Mouse (Mus musculus): Measurements from ENCODE around the gene Megf6.

The Megf6 gene

DNA sequence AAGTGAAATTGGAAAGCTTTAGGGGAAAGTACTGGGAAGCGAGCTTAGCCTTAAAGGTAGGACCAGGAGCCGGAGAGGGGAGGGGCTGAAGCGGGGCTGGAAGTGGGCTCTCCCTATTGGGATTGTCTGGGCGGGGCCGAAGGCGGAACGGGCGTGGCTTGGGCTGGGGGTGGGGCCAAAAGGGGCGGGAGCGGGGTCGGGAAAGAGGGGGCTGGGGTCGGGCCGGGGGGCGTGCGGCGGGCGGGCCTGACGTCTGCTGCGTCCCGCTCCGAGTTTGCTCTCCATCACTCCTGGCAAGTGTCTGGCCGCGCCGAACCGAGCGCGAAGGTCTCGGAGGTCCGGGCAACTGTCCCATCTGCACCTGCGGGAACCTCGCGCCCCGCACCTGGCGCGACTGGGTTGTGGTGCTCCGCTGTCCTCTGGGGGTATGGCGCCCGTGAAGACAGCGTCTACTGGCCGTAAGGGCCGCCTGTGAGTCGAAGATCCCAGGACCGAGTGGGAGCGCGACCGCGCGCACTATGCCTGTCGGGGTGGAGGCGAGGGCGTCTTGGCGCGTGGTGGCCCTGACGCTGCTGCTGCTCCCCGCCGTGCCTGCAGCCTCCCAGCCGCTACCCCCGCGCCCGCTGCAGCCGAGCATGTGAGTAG is at the start of gene Megf6:
TSS of gene Megf6 (plus strand) at position 225 of the 645 bp plus-strand sequence.
- no peak for DNase-seq (ENCODE audit: inconsistent age in 2 of 2, low spot score in 1 of 2)

DNA sequence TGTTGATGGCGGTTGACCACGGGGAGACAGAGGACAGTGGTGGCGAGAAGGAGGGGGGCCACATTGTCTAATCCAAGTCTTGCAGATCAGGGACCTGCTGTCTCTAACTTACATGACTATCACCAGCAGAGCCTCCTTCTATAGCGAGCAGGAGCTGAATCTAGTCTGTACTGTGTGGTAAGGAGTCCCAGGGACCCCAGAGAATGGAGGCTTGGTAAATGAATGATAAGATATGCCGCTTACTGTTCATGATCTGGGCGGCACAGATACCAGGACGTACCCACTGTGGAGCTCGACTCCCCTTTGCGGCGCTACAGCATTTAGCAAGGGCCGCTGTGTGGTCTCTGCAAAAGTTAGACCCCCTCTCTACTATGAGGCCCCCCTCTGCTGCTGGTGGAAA is 48.7 kb upstream of the Megf6 start:
- DNase-seq (ENCODE audit: inconsistent age in 2 of 2, low spot score in 1 of 2) = no peak

DNA sequence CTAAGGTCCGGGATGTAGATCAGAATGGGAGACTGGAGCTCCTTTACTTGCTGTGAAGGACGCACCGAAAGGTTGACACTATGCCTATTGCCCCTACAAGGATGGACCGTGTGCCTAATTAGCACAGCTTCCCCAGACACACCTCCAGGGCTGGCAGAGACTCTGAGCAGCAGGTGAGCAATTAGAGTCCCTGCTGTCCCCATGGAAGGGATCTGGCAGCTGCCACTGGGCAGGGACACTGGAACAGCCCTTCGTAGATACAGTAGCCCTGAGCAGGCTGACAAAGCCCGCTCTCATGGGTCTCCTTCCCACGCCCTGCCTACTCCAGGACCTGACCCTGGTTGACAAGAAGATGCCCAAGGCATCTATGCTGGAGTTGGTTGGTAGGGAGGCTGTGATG is 48.2 kb upstream of the Megf6 start:
- DNase-seq (ENCODE audit: inconsistent age in 2 of 2, low spot score in 1 of 2) = no peak

DNA sequence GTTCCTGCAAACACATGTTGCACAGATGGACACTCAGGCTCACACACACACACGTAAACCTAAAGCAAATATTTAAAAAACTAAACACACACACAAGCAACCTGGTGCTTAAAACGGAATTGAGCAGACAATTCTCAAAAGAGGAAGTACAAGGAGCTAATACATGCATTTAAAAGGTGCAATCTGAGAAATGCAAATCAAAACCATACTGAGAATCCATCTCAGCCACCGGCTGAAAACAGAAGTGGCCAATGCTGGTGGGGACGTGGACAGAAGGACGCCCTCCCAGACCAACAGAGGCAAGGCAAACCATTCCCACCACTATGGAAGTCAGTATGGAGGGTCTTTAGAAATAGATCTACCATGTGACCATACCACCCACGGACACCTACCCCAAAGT is 47.0 kb upstream of the Megf6 start:
- no peak for DNase-seq (ENCODE audit: inconsistent age in 2 of 2, low spot score in 1 of 2)

DNA sequence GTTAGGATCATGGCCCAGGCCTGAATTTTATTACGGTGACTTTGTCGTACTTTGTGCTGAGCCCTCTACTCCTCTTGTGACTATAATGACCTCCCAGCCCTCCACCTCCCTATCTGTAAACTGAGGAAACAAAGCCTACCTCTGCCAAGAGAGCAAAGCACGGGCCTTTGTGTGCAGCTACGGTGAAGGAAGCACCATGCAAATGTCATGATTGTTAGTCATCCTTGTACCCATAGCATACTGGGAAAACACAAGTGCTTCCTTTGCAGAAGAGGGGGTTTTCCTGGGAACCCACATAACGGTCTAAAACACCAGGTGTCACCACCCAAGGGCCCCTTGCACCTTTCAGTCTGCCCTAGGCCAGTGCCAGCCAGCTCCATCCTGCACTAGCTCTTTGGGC is 45.3 kb upstream of the Megf6 start:
- no peak for DNase-seq (ENCODE audit: inconsistent age in 2 of 2, low spot score in 1 of 2)

DNA sequence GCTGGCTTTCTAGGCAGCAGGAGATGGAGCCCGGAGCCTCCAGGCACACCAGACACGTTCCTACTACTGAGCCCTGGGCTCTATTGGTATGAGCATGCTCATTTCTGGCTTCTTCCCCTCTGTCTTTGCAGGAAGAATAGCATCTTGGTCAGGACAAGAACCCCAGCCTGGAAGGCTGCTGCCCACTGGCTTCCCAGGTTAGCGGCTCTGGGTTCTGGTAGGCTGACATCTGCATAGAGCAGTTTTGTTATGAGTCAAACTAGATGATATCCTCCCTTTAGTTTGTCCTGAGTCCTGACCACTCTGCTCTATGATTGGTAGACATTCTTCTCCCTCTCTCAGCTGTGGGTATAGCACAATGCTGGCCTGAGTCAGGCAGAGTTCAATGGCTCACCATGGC is 43.3 kb upstream of the Megf6 start:
- no peak for DNase-seq (ENCODE audit: inconsistent age in 2 of 2, low spot score in 1 of 2)

DNA sequence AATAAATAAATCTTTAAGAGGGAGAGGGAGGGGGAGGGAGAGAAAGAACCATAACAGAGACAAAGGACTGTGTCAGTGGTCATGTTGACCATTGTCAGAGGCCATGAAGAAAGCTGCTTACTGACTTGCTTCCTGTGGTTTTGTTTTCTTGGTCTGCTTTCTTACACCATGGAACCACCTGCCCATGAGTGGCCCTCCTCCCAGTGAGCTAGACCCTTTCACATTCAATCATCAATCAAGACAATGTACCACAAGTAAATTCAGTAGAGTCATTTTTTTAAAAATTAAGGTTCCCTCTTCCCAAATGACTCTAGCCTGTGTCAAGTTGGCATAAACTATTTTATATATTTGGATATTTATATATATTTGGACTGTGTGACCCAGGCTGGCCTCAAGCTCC is 40.6 kb upstream of the Megf6 start:
- DNase-seq (ENCODE audit: inconsistent age in 2 of 2, low spot score in 1 of 2) = no peak

DNA sequence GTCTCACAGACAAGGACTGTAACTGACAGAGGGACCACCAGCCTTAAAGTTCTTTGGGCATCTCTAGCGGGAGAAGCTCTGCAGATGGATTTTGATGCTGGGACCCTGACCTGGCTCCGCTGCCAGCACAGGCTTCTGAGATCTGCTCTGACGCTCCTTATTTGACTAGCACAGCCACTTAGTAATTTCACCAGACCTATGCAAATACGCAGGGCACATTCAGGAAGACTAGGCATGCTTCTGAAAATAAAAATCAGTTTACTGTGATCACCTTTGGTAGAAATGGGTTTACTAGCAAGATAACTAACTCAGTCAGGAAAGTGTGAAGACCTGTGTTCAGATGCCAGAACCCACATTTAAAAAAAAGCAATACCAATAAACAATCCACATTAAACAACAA is 38.6 kb upstream of the Megf6 start:
- DNase-seq (ENCODE audit: inconsistent age in 2 of 2, low spot score in 1 of 2) = no peak

DNA sequence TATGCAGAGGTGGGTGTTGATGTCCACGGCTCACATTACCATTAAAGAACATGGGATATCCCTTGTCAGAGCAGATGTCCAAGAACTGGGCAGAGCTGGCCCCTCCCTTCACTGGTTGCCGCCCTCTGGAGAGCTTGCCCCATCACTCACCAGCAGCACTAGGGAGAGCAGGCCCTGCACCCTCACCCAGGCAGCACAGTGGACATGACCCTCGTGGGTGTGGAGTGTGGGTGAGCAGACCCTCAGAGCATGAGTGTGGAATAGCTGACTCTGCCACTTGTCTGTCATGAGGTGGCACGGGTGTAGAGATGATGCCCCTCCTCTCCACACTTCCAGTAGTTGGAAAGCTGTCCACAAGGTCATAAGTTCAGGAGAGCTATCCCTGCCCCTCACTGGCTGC is 35.7 kb upstream of the Megf6 start:
- DNase-seq (ENCODE audit: inconsistent age in 2 of 2, low spot score in 1 of 2) = no peak

DNA sequence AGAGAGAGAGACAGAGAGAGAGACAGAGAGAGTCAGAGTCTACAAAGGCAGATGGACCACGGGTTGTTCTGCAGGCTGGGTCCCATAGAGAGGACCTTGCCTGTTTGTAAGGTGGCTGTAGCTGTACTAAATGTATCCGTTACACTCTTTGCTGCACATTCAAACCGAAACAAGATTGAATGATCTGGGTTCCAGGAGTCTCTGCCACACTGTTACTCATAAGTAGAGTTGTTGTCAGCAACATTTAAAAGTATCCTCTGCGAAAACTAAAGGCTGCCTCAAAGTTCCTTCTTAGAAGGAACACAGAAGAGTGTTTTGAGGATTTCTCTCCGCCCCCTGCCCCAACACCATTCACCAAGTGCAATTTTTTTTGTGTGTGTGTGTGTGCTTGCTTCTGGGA is 33.4 kb upstream of the Megf6 start:
- no peak for DNase-seq (ENCODE audit: inconsistent age in 2 of 2, low spot score in 1 of 2)

DNA sequence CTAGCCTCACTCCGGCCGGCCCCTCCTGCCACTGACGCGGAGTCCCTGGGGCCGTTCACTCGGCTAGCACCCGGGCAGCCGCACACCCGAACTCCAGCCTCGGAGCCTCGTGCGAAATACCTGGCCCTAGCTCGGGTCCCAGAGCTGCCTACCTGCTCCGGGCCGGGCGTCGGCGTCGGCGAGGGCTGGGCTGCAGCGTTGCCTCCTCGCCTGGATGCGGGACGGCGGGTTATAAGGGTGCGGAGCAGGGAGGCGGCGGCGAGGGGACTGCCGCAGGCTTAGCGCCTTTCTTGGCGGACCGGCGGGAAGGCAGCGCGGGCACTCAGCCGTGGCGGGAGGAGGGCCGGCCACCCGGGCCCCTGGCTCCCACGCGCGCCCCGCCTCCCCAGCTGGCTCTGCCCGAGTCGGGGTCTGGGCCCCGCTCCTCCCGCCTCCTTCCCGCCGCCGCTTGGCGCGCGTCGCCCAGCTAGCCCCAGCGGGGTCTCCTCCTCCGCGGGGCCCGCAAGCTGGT is 30.8 kb upstream of the Megf6 start:
- peak in 1 of 2 experiments; percentile 52 for DNase-seq (ENCODE audit: inconsistent age in 2 of 2, low spot score in 1 of 2)

DNA sequence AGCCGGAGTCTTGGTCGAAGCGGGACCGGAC is 30.5 kb upstream of the Megf6 start, which contains the start of gene Trp73:
TSS of gene Trp73 (minus strand) at position 27 of the 31 bp plus-strand sequence.
- no peak for DNase-seq (ENCODE audit: inconsistent age in 2 of 2, low spot score in 1 of 2)

DNA sequence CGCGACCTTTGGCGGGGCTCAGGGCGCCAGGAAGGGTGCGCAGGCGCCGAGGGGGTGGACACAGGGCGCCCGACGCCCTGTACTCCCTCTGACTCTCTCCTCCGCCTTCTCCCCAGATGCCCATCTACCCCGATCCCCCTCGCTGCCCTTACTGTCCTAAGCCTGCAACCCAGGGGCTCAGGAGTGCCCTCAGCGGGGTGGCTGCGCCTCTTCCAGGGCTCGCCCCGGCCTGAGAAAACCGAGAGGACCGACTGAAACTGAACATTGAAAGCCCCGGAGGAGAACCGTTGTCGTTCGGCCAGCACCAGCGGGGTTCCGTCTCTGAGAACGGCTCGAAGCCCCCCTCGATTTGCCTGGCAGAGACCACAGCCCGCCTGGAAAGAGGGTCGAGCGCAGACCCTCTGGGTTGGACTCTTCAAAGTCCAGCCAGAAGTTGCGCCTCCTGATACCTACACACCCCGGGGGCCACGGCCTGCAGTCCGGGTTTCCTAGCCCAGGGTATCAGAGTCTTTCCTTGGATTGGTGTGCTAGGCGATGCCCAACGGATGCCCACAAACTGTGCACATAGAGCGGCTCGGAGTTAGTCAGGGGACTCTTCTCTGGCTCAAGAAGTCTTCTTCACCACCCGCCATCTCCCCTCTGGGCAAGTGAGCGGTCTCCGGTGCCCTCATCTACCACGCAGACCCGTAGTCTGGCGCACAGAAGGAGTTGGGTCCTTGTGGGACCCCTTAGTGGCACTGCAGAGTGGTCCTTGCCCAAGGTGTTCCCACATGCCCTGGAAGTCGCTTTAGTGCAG is 30.1 kb upstream of the Megf6 start:
- DNase-seq (ENCODE audit: inconsistent age in 2 of 2, low spot score in 1 of 2) = peak in 1 of 2 experiments; percentile 58

DNA sequence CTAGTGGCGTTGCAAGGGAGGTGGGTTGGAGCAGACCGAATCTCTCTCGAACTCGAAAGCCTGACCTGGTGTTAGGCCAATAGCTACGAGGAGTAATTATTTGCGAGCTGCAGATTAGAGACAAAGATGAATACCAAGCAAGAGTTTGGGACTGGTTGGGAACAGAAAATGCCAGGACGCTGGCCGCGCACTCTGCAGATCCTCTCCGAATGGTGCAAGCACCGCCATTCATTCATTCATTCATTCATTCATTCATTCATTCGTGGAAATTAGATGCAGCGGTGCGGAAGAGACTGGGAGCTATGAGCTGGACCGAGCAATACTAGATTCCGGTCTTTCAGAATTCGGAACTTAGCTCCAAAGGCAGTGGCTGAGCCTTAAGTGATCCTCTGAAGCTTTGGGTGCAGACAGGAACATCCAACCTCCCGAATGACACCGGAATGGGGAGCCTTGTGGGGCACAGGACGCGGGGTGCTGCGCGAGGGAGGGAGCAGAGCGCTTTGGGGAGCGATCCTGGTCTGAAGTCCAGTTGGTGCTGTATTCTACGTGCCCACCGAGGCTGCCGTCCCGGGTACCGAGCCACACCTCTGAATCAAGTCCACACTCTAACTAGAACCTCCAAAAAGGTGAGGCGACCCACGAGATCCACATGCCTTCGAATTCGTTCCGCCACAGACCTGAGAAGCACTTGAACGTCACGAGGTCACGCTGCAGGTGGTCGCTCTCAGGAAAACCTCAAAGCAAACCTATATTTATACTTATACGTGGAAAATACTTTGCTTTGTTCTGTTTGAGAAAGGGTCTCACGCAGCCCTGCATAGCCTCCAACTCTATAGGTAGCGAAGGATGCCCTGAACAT is 29.3 kb upstream of the Megf6 start:
- peak in 1 of 2 experiments; percentile 39 for DNase-seq (ENCODE audit: inconsistent age in 2 of 2, low spot score in 1 of 2)

DNA sequence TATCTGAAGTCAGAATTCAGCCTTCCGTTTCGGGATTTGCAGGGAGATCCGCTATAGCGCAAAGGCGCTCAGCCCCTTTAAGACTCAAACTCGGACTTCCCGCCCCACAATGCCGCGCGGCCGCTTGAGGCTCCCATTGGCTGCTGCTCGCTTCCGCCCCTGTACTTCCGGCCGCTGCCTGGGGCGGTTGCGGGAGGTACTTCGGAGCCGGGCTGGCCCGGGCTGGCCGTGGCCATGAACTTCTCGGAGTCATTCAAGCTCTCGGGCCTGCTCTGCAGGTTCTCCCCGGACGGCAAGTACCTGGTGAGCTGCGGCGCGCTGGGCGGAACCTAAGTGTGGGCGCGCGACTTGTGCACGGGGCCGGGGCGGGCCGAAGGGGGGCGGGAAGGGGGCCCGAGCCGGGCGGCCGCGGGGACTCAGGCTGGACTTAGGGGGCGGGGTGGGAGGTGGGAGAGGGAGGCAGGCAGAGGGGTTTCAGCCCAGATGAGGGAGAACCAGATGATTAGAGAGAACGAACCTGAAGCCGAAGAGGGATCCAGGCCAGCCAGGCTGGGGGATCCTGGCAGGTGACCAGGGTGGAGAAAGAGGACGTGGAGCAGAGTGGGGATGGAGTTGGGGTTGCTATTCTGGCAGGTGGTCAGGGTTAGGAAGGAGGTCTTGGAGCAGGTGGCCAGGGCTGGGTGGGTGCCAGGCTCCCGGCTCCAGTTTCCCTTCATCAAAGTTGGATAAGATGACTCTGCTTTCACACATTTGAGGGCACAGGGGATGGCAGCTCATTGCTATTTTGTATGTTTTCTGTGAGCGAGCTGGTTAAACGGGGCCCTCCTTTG is 28.1 kb upstream of the Megf6 start, which contains the start of gene Wrap73:
TSS of gene Wrap73 (plus strand) at position 162 of the 830 bp plus-strand sequence.
- DNase-seq (ENCODE audit: inconsistent age in 2 of 2, low spot score in 1 of 2) = peak; percentile 92 to 96

DNA sequence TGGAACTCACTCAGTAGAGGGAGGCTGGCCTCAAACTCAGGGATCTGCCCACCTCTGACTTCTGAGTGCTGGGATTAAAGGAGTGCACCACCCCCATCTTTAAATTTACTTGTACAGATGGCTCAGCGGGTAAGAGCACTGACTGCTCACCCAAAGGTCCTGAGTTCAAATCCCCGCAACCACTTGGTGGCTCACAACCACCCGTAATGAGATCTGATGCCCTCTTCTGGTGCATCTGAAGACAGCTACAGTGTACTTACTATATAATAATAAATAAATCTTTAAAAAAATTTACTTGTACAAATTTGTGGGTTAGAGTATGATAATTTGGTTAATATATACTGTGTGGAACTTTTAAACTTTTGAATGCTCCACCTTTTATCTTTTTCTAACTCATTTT is 25.8 kb upstream of the Megf6 start:
- DNase-seq (ENCODE audit: inconsistent age in 2 of 2, low spot score in 1 of 2) = no peak

DNA sequence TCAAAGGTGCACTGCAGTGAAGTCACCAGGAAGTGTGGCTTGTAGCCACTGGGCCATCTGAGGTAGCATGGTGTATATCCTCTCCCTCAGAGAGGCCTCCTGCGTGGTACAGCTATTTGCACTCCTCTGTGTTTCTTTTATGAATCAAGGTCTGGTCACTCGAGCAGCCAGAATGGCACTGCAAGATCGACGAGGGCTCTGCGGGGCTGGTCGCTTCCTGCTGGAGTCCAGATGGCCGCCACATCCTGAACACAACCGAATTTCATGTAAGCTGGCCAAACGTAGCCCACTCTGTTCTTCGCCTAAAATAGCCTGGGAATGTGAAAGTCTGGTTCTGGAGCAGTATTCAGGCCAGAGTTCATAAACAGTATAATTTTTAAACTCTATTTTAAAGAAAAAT is 24.2 kb upstream of the Megf6 start:
- no peak for DNase-seq (ENCODE audit: inconsistent age in 2 of 2, low spot score in 1 of 2)

DNA sequence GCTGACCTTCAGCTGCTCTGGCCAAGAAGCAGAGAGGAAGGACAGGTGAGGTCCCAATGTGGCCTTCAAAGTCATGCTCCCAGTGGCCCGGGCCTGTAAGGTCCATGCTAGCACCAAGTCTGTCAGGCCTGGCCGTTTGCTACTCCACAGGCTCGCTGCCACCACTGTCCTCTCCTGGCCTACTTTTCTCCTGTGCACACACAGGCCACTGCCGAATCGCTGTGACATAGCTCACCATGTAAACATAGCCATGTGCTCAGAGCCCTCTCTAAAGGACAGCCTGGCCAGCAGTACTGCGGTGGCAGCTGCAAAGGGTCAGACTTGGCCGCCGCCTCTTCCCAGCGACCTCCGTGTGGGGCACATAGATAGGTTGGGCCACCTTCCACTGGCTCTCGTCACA is 16.4 kb upstream of the Megf6 start:
- no peak for DNase-seq (ENCODE audit: inconsistent age in 2 of 2, low spot score in 1 of 2)

DNA sequence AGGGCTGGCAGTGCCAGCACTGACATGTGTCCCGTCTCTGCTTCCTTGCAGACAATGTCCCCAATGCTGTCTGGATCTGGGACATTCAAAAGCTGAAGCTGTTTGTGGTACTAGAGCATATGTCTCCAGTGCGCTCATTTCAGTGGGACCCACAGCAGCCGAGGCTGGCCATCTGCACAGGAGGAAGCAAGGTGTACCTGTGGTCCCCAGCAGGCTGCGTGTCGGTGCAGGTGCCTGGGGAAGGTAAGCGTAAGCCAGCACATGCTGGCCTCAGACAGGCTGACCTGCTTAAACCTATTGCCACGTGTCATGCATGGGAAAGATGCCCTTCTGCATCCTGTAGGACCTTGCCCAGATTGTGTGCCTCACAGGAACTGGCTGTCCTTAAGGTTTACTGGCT is 14.5 kb upstream of the Megf6 start:
- no peak for DNase-seq (ENCODE audit: inconsistent age in 2 of 2, low spot score in 1 of 2)

DNA sequence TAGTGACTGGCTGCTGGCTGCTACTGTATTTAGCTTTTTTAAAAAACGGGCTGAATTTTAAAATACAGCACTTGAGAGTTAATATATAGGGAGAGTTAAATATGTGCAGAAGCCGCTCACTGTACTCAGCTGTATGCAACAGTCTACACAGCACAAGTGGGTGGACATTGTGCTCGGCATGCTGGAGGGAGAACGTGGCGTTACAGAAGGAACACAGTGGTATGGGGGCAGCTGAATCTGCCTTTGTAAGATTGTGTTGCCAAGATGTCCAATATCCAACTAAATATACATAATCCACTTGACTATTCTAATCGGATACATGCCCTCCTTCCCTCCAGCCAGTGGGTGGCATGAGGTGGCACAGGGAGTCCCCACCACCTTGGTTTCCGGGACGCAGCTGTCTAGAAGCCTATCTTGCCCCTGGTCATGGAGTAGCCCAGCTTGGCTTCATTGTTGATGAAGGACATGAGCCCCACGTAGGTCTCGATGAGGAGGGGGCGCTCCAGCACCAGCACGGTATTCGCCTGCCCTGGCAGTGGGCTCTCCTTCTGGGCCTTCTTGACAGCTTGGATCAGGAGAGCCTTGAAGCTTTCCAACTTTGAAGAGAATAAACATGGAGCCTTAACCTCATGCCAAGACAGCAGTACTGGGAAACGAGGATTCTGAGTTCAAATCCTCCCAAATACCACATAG is 12.4 kb upstream of the Megf6 start:
- no peak for DNase-seq (ENCODE audit: inconsistent age in 2 of 2, low spot score in 1 of 2)

DNA sequence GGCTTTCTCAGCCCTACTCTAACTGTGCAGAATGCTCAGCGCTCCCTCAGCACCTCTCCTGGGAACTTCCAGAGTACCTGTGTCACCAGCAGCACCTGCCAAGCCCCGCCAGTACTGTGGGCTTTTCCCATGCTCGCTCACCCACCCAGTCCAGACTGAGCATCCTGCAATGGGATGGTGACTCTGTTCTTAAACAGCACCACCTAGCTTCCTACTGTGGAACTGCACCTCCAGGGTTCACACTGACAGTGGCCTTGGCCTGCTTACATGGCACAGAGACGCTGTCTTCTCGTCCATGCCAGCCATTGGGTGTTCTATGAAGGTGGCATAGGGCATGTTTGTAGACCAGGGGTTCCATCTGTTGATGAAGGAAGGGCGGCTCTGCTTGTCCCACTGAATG is 11.5 kb upstream of the Megf6 start:
- DNase-seq (ENCODE audit: inconsistent age in 2 of 2, low spot score in 1 of 2) = peak; percentile 87 to 96

Measured in adrenal gland, adult (tissue).